Mouse (Mus musculus) gastrocnemius, postnatal 36 days (tissue): ENCODE results near the gene Gm11146. TPM values are rescaled to one million over a fixed set of nuclear protein-coding genes. Genes with fewer than 3 reads are reported as not detected.

Source experiments
- DNase-seq, 2 experiments: peaks; one replicate each; pipeline ENCODE4 v3.0.0; 2022
- intact Hi-C: fragments of 180-260 bp; cut with DNase I; formaldehyde crosslinking; loops from one replicate; pipeline ENCODE4 v1.15.1; 2025
- microRNA-seq, 2 experiments: library from miRNA; unstranded; fragments of <30 nt; microRNA quantifications; one replicate each; pipeline ENCODE4 v1.2.0; 2021
- total RNA-seq, 2 experiments: library from RNA; stranded (reverse); gene quantifications; 2 replicates each; pipeline ENCODE4 v1.2.3; 2021

The Gm11146 gene
- total RNA-seq, 2 experiments from 2014 or later = not detected

DNA sequence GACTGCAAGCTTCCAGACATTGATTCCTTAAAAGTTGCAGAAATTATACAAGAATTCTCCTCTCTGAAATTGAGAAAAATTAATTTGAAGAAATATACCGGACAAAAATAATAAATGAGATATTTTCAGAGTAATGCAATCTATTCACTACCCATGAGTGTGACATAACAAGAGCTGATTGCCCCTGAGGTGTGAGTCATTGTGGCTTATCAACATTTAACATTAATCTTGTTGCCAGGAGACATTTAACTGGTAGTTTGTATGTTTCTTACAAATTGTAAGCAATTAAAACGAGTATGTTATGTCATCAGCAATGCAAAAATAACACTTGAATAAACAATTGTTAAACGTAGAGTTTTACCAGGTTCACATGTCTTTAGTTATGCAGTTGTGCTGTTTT is 33.5 kb downstream of the Gm11146 start:
- no peak for DNase-seq
- intact Hi-C loops = no loop called here

DNA sequence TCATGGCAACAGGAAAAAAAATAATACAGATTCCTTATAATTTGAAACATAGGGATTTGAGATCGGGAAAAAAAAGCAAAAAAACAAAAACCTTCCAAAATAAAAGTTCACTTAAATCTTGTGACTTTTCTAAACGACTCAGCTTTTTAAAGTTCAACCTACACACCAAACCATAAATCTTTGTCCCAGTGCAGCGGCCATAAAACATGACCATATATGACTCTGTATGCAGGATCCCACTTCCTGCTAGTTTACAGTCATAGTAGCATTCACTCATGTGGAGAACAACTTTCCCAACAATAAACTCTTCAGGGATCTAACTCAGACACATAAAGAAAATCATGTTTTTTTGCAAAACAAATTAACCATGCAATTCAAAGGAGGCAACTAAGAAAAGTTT is 39.0 kb downstream of the Gm11146 start:
- no peak for DNase-seq
- intact Hi-C loops = no loop called here

DNA sequence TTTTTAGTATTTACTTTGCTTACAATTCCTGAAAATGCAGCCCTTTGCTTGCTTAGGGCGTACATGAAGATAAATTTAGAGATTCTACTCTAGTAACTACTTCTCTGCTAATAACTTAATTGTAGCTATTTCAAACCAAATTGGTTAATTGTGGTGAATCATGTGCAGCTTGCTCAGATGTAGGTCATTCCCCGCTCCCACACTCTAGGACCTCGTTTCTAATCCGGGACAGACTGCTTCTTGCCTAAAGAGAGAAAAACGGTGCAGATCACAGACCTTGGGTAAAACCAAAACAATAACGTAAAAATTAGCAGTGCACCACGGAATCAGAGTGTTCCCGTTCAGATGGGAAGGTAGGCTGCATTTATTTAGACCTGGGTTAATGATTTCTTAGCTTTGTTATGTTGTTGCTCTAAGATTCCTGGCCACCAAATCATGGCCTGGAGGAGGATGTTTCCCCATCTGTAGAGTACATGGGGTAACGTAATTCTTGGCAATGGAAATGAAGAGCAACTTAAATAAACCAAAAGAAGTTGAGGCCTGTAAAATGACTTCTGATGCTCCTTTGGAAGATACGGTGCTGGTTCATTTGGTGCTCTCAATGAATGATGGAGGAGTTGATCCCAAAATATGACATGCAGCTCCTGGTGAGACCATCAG is 45.3 kb downstream of the Gm11146 start:
- DNase-seq = no peak
- intact Hi-C loops = no loop called here

DNA sequence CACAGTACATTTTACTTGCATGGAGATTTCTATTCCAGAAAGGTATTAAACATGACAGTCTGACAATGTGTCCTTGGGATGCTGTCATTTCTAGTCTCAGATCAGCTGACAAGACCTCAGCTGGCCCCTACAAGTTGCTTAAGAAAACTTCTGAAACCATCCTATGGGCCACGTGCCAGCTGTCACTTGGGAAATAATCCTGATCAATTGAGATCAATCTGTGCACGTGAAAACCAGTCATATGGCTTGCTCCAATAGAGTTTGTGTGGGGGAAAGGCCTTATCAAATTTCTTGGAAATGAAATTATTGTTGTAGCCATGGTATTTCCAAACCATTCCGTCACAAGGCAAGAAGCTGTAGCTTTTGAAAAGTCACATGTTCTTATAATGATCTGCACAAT is 50.8 kb downstream of the Gm11146 start:
- intact Hi-C loops = no loop called here
- peak in 1 of 2 experiments; percentile 7 for DNase-seq

Small RNA genes lying within 50 kb of the gene (microRNA-seq; reads per million reads assigned to microRNA genes)
- 148 to 326 reads per million in 2 experiments for gene Mir125b-2
- 34,947 to 38,072 reads per million in 2 experiments for gene Mir99a
- gene Mirlet7c-1 = 303 to 337 reads per million in 2 experiments
